Mouse (Mus musculus) lung, embryonic 14.5 days (tissue): Measurements from ENCODE around the gene Marc1. TPM values are rescaled to one million over a fixed set of nuclear protein-coding genes. Genes with fewer than 3 reads are reported as not detected.

Experiments
- ATAC-seq: fragments of 200-750 bp; cut with Nextera tagmentation; 2 replicates; pipeline ENCODE4 v1.8.0; 2017; ENCODE audit warnings: mild to moderate bottlenecking, moderate TSS enrichment, moderate library complexity; ENCODE audit not compliant: insufficient read depth
- DNase-seq: peaks from one replicate; pipeline ENCODE4 v3.0.0-alpha.2; 2015
- H3K27ac ChIP-seq: fragments of 300-500 bp; sonication (generic); 2 replicates; pipeline ENCODE4 v1.5.1; 2014; ENCODE audit warnings: low read depth, mild to moderate bottlenecking, moderate library complexity
- H3K27me3 ChIP-seq: fragments of 300-500 bp; sonication (generic); 2 replicates; pipeline ENCODE4 v1.6.1; 2014; ENCODE audit warnings: low read length, control low read depth; ENCODE audit not compliant: insufficient read depth
- H3K36me3 ChIP-seq: fragments of 300-500 bp; sonication (generic); 2 replicates; pipeline ENCODE4 v1.6.1; 2014; ENCODE audit warnings: control low read depth; ENCODE audit not compliant: insufficient read depth
- H3K4me1 ChIP-seq: fragments of 300-500 bp; sonication (generic); 2 replicates; pipeline ENCODE4 v1.6.1; 2014; ENCODE audit warnings: antibody characterized with exemption, control low read depth; ENCODE audit not compliant: insufficient read depth
- H3K4me2 ChIP-seq: fragments of 300-500 bp; sonication (generic); 2 replicates; pipeline ENCODE4 v1.6.1; 2014; ENCODE audit warnings: mild to moderate bottlenecking
- H3K4me3 ChIP-seq: fragments of 300-500 bp; sonication (generic); 2 replicates; pipeline ENCODE4 v1.5.1; 2014; ENCODE audit warnings: low read depth, low read length
- H3K9ac ChIP-seq: fragments of 300-500 bp; sonication (generic); 2 replicates; pipeline ENCODE4 v1.6.1; 2014
- H3K9me3 ChIP-seq: fragments of 300-500 bp; sonication (generic); 2 replicates; pipeline ENCODE4 v1.6.1; 2016; ENCODE audit warnings: low read depth, low read length, control low read depth
- CTCF ChIP-seq: IDR thresholded peaks from 2 replicates; pipeline ENCODE4 v1.5.1; 2016; ENCODE audit warnings: antibody characterized with exemption, low read depth
- WGBS: fragments of 180-500 bp; shearing (Covaris S2); extraction: QIAGEN DNeasy Blood & Tissue Kit; methylation state at CpG from one replicate; pipeline ENCODE4 v1.1.7; 2014; 5-methylcytosine and 5-hydroxymethylcytosine counted together
- polyA plus RNA-seq: library from polyadenylated mRNA; unstranded; fragments of >200 nt; fragmentation: Nextera tagmentation; extraction: Ambion mirVana; gene quantifications from 2 replicates; pipeline ENCODE4 v1.2.1, GENCODE M21; 2014

Gene Marc1
- polyA plus RNA-seq, 1 experiment from 2014 or later = not detected

GRCm38 (mm10) chr1:184783641-184784040 is 27.5 kb downstream of the Marc1 start:
- Histone ChIP-seq H3K9me3 (no peaks in the 10 kb centered on the region), H3K4me2 (no peak overlapping the region), H3K27ac (no peak overlapping the region), H3K36me3 (no peaks in the 10 kb centered on the region), H3K4me1 (peaks cover 13% of the 10 kb centered on the region), H3K9ac (no peak overlapping the region), H3K27me3 (no peaks in the 10 kb centered on the region), H3K4me3 (no peak overlapping the region)
- WGBS = 71% methylated on average over 4 of the region's 4 CpGs
- no peak for DNase-seq
- no peak for ATAC-seq
- no peak for TF ChIP-seq CTCF

- H3K4me2 ChIP-seq = no peak overlapping the region
- H3K36me3 ChIP-seq = no peaks in the 10 kb centered on the region
- 19% methylated on average over 14 of the region's 14 CpGs for WGBS
- H3K4me3 ChIP-seq = no peak overlapping the region
- H3K27me3 ChIP-seq = peaks cover 7% of the 10 kb centered on the region; the same call in 1 of the 2 replicates
- H3K27ac ChIP-seq = no peak overlapping the region
- peaks cover 13% of the 10 kb centered on the region for H3K4me1 ChIP-seq
- ATAC-seq = peak; percentile 92
- DNase-seq = peak; percentile 97
- no peak overlapping the region for H3K9ac ChIP-seq
- H3K9me3 ChIP-seq = no peaks in the 10 kb centered on the region
- TF ChIP-seq CTCF = no peak
Observed at GRCm38 (mm10) chr1:184782161-184782513, 29.0 kb downstream of the Marc1 start.

- WGBS = 24% methylated on average over 10 of the region's 10 CpGs
- peaks cover 11% of the 10 kb centered on the region; the same call in 1 of the 2 replicates for H3K27me3 ChIP-seq
- no peaks in the 10 kb centered on the region for H3K9me3 ChIP-seq
- ATAC-seq = no peak; the same call in 1 of the 2 replicates
- no peak overlapping the region for H3K9ac ChIP-seq
- H3K4me2 ChIP-seq = peak overlapping the region; percentile 25; the same call in 1 of the 2 replicates
- H3K4me1 ChIP-seq = peaks cover 13% of the 10 kb centered on the region
- no peak for TF ChIP-seq CTCF
- no peak overlapping the region for H3K27ac ChIP-seq
- no peak overlapping the region for H3K4me3 ChIP-seq
- DNase-seq = peak; percentile 38
- no peaks in the 10 kb centered on the region for H3K36me3 ChIP-seq
Observed at GRCm38 (mm10) chr1:184781286-184782160, 29.6 kb downstream of the Marc1 start.

- peaks cover 13% of the 10 kb centered on the region for H3K4me1 ChIP-seq
- no peaks in the 10 kb centered on the region for H3K9me3 ChIP-seq
- H3K4me3 ChIP-seq = no peak overlapping the region
- TF ChIP-seq CTCF = no peak
- DNase-seq (no peak), ATAC-seq (no peak)
- no peak overlapping the region for H3K9ac ChIP-seq
- no peak overlapping the region for H3K27ac ChIP-seq
- 90% methylated on average over 6 of the region's 6 CpGs for WGBS
- no peaks in the 10 kb centered on the region for H3K36me3 ChIP-seq
- no peak overlapping the region for H3K4me2 ChIP-seq
- H3K27me3 ChIP-seq = peaks cover 21% of the 10 kb centered on the region
Observed at GRCm38 (mm10) chr1:184778157-184778556, 33.0 kb downstream of the Marc1 start.

GRCm38 (mm10) chr1:184777061-184777795 is 33.9 kb downstream of the Marc1 start:
- WGBS = 27% methylated on average over 22 of the region's 22 CpGs
- peaks cover 21% of the 10 kb centered on the region for H3K27me3 ChIP-seq
- H3K9me3 ChIP-seq = no peaks in the 10 kb centered on the region

GRCm38 (mm10) chr1:184775289-184775688 is 35.8 kb downstream of the Marc1 start:
- no peak overlapping the region for H3K9ac ChIP-seq
- no peak overlapping the region for H3K4me2 ChIP-seq
- H3K27ac ChIP-seq = no peak overlapping the region
- WGBS = 57% methylated on average over 9 of the region's 9 CpGs
- H3K4me3 ChIP-seq = no peak overlapping the region
- no peaks in the 10 kb centered on the region for H3K36me3 ChIP-seq
- no peaks in the 10 kb centered on the region for H3K4me1 ChIP-seq
- DNase-seq (no peak), ATAC-seq (no peak)
- TF ChIP-seq CTCF = no peak
- H3K9me3 ChIP-seq = no peaks in the 10 kb centered on the region
- H3K27me3 ChIP-seq = peaks cover 21% of the 10 kb centered on the region

More at GRCm38 (mm10) chr1:184777061-184777795, 33.9 kb downstream of the Marc1 start:
- TF ChIP-seq CTCF = peak; percentile 38
- no peak overlapping the region for H3K4me3 ChIP-seq
- H3K9ac ChIP-seq = no peak overlapping the region
- H3K27ac ChIP-seq = no peak overlapping the region
- peaks cover 6% of the 10 kb centered on the region; the same call in 1 of the 2 replicates for H3K4me1 ChIP-seq
- no peaks in the 10 kb centered on the region for H3K36me3 ChIP-seq
- DNase-seq (no peak), ATAC-seq (no peak)
- no peak overlapping the region for H3K4me2 ChIP-seq

GRCm38 (mm10) chr1:184771891-184772249 is 39.2 kb downstream of the Marc1 start:
- no peaks in the 10 kb centered on the region for H3K9me3 ChIP-seq
- 0 out of 2 replicates have a peak, but pooled peaks have one; percentile 37 for ATAC-seq
- no peak overlapping the region for H3K27ac ChIP-seq
- H3K9ac ChIP-seq = peak overlapping the region; percentile 13; the same call in 1 of the 2 replicates
- no peak for TF ChIP-seq CTCF
- DNase-seq = no peak
- H3K4me1 ChIP-seq = no peaks in the 10 kb centered on the region
- H3K27me3 ChIP-seq = peaks cover 12% of the 10 kb centered on the region
- no peak overlapping the region for H3K4me3 ChIP-seq
- peak overlapping the region; percentile 40; the same call in 1 of the 2 replicates for H3K4me2 ChIP-seq
- H3K36me3 ChIP-seq = no peaks in the 10 kb centered on the region
- whole genome bisulfite sequencing = 14% methylated on average over 9 of the region's 9 CpGs
